Mouse (Mus musculus) embryonic facial prominence, embryonic 11.5 days (tissue): ENCODE data around the gene Myo1d. TPM values are rescaled to one million over a fixed set of nuclear protein-coding genes. Genes with fewer than 3 reads are reported as not detected.

ENCODE experiments used
- ATAC-seq: fragments of 200-750 bp; cut with Nextera tagmentation; replicated peaks from 2 replicates; pipeline ENCODE4 v1.8.0; 2017; ENCODE audit warnings: low read depth; ENCODE audit not compliant: insufficient number of reproducible peaks, low FRiP score, low TSS enrichment
- DNase-seq: peaks from one replicate; pipeline ENCODE4 v3.0.0-alpha.2; 2015; ENCODE audit warnings: low spot score
- H3K27ac ChIP-seq: fragments of 300-500 bp; sonication (generic); replicated peaks from 2 replicates; pipeline ENCODE4 v1.5.1; 2014; ENCODE audit warnings: mild to moderate bottlenecking, low read depth, low read length, control low read depth
- H3K27me3 ChIP-seq: fragments of 300-500 bp; sonication (generic); 2 replicates; pipeline ENCODE4 v1.6.1; 2014; ENCODE audit warnings: mild to moderate bottlenecking, low read length, moderate library complexity, mixed read lengths; ENCODE audit not compliant: control insufficient read depth, insufficient read depth
- H3K36me3 ChIP-seq: fragments of 300-500 bp; sonication (generic); replicated peaks from 2 replicates; pipeline ENCODE4 v1.6.1; 2014; ENCODE audit warnings: low read depth, mild to moderate bottlenecking, low read length, moderate library complexity, mixed read lengths; ENCODE audit not compliant: control insufficient read depth, insufficient read depth
- H3K4me1 ChIP-seq: fragments of 300-500 bp; sonication (generic); 2 replicates; pipeline ENCODE4 v1.6.1; 2014; ENCODE audit warnings: low read length, mixed read lengths; ENCODE audit not compliant: control insufficient read depth, insufficient read depth
- H3K4me2 ChIP-seq: fragments of 300-500 bp; sonication (generic); 2 replicates; pipeline ENCODE4 v1.6.1; 2014; ENCODE audit warnings: low read depth, mild to moderate bottlenecking, control low read depth, low read length, moderate library complexity
- H3K4me3 ChIP-seq: fragments of 300-500 bp; sonication (generic); 2 replicates; pipeline ENCODE4 v1.5.1; 2014; ENCODE audit warnings: low read depth, low read length, control low read depth
- H3K9ac ChIP-seq: fragments of 300-500 bp; sonication (generic); replicated peaks from 2 replicates; pipeline ENCODE4 v1.6.1; 2014; ENCODE audit warnings: mild to moderate bottlenecking, control low read depth, low read length
- H3K9me3 ChIP-seq: fragments of 300-500 bp; sonication (generic); replicated peaks from 2 replicates; pipeline ENCODE4 v1.6.1; 2016; ENCODE audit warnings: mild to moderate bottlenecking, low read length, inconsistent platforms, mixed read lengths; ENCODE audit not compliant: control insufficient read depth
- WGBS: fragments of 180-500 bp; shearing (Covaris S2); extraction: QIAGEN DNeasy Blood & Tissue Kit; methylation state at CpG from one replicate; pipeline ENCODE4 v1.1.7; 2014; 5-methylcytosine and 5-hydroxymethylcytosine counted together
- polyA plus RNA-seq: library from polyadenylated mRNA; unstranded; fragments of >200 nt; fragmentation: Nextera tagmentation; extraction: Ambion mirVana; gene quantifications from 2 replicates; pipeline ENCODE4 v1.2.1, GENCODE M21; 2014

Myo1d gene
- polyA plus RNA-seq, 1 experiment from 2014 or later = 5.7 TPM

- H3K36me3 ChIP-seq = no peaks in the 10 kb centered on the region
- H3K27me3 ChIP-seq = no peaks in the 10 kb centered on the region
- DNase-seq (peak; percentile 83), ATAC-seq (0 out of 2 replicates have a peak, but pooled peaks have one; percentile 65)
- no peak overlapping the region for H3K9ac ChIP-seq
- H3K4me3 ChIP-seq = no peak overlapping the region
- H3K27ac ChIP-seq = peak overlapping the region; percentile 28; the same call in 1 of the 2 replicates
- H3K4me2 ChIP-seq = peak overlapping the region; percentile 25
- no peaks in the 10 kb centered on the region for H3K9me3 ChIP-seq
- 13% methylated on average over 11 of the region's 11 CpGs for WGBS
- no peaks in the 10 kb centered on the region; the same call in 1 of the 2 replicates for H3K4me1 ChIP-seq
Observed at GRCm38 (mm10) chr11:80622233-80623037, 157.4 kb downstream of the Myo1d start.

DNA sequence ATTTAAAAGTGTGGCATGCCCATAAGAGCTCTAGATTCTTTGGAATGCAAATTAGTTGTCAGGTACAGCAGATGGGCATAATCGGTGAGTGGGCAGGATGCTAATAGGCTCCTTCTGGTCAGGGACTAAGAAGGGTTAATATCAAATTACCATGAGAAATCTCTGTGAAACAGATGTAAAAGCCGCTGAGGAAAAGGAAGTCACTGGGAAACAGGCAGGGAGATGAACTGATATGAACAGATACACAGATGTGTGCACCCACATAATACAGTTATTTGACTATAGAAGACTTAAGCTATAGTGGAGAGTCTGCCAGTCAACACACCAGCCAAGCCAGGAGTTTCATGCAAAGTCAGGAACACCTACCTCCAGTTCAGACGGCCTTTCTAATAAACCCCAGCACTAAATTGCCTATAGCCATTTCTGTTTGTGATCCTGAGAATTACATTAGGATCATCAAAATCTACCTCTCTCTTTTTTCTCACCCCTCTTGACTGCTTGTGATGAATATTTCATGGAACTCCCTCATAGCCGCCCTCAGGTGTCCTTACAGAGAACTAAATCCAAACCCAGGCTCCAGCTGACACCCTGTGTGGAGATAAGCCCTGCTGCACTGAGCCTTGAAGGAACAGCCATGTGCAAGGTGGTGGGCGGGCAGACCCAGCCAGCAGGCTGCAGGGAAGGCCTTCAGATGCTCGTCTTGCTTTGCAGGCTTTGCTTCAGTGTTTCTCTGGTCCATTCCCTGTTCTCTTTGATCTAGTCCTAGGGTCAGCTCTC is 164.7 kb downstream of the Myo1d start:
- ATAC-seq (no peak), DNase-seq (peak; percentile 13)
- Histone ChIP-seq H3K4me2 (no peak overlapping the region), H3K9me3 (no peaks in the 10 kb centered on the region), H3K4me1 (no peaks in the 10 kb centered on the region), H3K9ac (no peak overlapping the region), H3K27ac (no peak overlapping the region), H3K4me3 (no peak overlapping the region), H3K27me3 (no peaks in the 10 kb centered on the region), H3K36me3 (no peaks in the 10 kb centered on the region)
- 37% methylated on average over 6 of the region's 6 CpGs for WGBS

DNA sequence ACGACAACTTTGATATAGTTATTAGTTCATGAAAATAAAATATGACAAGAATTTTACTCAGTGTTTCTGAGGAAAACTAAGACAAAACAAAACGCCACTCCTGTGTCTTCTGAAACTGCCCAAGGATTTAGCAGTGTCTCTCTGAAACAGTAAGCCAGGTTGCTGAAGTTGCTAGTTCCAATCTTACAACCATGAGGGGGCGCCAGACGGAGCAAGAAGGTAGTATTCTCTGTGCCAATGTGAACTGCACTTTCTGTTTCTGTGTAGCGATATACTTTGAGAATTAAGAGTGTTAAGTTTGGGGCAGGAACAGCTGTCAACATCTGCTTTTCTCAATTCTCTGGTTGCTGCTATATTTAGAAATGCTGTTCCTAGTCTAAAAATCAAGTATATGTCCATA is 165.4 kb downstream of the Myo1d start:
- H3K4me2 ChIP-seq = no peak overlapping the region
- no peak overlapping the region for H3K4me3 ChIP-seq
- WGBS = 40% methylated on average over 5 of the region's 5 CpGs
- no peaks in the 10 kb centered on the region for H3K4me1 ChIP-seq
- H3K27me3 ChIP-seq = no peaks in the 10 kb centered on the region
- no peak overlapping the region for H3K27ac ChIP-seq
- DNase-seq = peak; percentile 66
- no peaks in the 10 kb centered on the region for H3K36me3 ChIP-seq
- H3K9ac ChIP-seq = no peak overlapping the region
- ATAC-seq = no peak
- H3K9me3 ChIP-seq = no peaks in the 10 kb centered on the region

DNA sequence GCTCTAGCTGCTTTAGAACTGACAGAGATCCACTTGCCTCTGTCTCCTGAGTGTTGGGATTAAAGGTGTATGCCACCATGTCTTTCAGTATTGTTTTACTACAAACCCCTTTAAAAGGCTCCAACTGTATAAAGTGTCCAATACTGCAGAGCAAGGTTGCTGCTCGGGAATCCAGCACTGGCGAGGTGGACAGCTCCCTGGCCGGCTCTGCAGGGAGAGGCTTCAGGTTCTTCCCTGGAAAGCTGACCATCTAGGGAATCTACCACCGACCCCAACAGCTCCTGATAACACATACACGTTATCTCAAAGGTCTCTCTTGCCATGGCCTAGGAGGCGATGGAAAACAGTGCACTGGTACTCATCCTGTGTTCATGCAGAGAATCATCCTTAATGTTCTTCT is 166.3 kb downstream of the Myo1d start:
- 11% methylated on average over 6 of the region's 6 CpGs for WGBS
- Histone ChIP-seq H3K4me1 (no peaks in the 10 kb centered on the region), H3K4me3 (no peak overlapping the region), H3K27me3 (no peaks in the 10 kb centered on the region), H3K9ac (no peak overlapping the region), H3K36me3 (no peaks in the 10 kb centered on the region), H3K27ac (no peak overlapping the region), H3K9me3 (no peaks in the 10 kb centered on the region), H3K4me2 (no peak overlapping the region)
- DNase-seq (peak; percentile 81), ATAC-seq (no peak)

GRCm38 (mm10) chr11:80602707-80603441 is 177.0 kb downstream of the Myo1d start:
- WGBS = 2% methylated on average over 24 of the region's 24 CpGs
- Histone ChIP-seq H3K4me1 (no peaks in the 10 kb centered on the region), H3K9ac (peak overlapping the region; percentile 46), H3K4me2 (peak overlapping the region; percentile 54), H3K36me3 (no peaks in the 10 kb centered on the region), H3K9me3 (no peaks in the 10 kb centered on the region), H3K4me3 (peak overlapping the region; percentile 18), H3K27me3 (no peaks in the 10 kb centered on the region), H3K27ac (no peak overlapping the region)
- DNase-seq (peak; percentile 59), ATAC-seq (peak; percentile 62)

DNA sequence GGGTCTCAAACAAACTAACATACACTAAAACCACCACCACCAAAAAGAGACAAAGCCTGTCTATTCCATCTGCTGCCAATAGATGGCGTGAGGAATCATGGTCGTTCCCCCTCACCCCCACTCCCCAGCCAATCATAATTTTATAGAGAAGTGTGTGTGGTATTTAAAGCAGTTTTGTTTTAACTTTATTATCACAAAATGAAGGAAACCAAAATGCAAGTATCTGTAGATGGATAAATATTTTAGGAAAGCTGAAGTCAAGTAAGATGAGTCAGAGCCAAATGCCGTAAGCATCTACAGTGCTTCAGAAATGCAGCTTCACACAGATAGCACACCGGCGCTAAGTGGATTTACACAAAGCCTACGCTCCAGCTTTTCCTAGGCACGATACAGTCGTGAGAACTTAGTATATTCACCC is 177.8 kb downstream of the Myo1d start:
- no peak for ATAC-seq
- peak; percentile 76 for DNase-seq
- Histone ChIP-seq H3K4me3 (no peak overlapping the region), H3K4me2 (no peak overlapping the region), H3K4me1 (no peaks in the 10 kb centered on the region), H3K36me3 (no peaks in the 10 kb centered on the region), H3K27ac (no peak overlapping the region), H3K9me3 (no peaks in the 10 kb centered on the region), H3K9ac (no peak overlapping the region), H3K27me3 (no peaks in the 10 kb centered on the region)
- 25% methylated on average over 8 of the region's 8 CpGs for WGBS

DNA sequence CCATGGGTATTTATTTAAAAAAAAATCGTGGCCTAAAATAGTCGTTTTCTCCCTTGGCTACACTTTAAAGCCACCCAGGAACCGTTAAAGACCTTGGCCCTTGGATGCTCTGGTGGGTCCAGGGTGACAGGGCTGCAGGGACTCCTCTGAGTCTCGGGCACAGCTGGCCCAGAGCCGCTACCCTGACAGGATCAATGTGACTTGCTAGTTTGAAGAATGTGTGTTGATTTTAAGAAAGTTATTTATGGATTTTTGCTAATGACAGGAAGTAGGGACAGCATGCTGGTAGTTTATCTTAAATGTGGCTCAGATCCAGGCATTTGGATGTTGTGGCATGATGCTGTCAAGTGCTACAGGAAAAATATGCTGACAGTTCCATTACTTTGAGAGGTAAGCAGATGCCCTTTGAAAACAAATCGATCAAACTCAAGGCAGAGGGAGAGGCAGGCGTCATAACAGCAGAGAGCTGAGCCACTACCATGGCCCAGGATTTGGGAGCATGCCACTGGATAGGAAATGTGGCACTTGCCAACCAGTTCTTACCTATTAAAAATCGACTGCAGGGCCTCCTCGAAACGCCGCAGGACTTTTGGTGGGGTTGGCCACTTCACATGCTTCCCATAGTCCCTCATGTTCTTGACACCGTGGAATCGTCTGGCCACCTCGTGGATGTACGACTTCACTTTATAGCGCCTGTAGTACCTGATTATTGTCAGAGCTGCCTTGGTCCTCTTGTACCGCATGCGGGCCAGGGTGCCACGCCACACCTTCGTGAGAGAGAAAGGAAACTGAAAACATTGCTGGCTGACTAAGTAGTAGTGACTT is 178.6 kb downstream of the Myo1d start:
- Histone ChIP-seq H3K9ac (no peak overlapping the region), H3K9me3 (no peaks in the 10 kb centered on the region), H3K4me3 (no peak overlapping the region), H3K4me1 (no peaks in the 10 kb centered on the region), H3K4me2 (no peak overlapping the region), H3K27ac (no peak overlapping the region), H3K27me3 (no peaks in the 10 kb centered on the region), H3K36me3 (no peaks in the 10 kb centered on the region)
- no peak for DNase-seq
- no peak for ATAC-seq
- WGBS = 78% methylated on average over 20 of the region's 20 CpGs
